Mouse (Mus musculus) midbrain, embryonic 16.5 days (tissue): ENCODE results near the gene Upp2. TPM values are rescaled to one million over a fixed set of nuclear protein-coding genes. Genes with fewer than 3 reads are reported as not detected.

Experiments used
- ATAC-seq: fragments of 200-750 bp; cut with Nextera tagmentation; 2 replicates; pipeline ENCODE4 v1.8.0; 2017; ENCODE audit warnings: moderate TSS enrichment
- H3K27ac ChIP-seq: fragments of 300-500 bp; sonication (generic); 2 replicates; pipeline ENCODE4 v1.5.1; 2014; ENCODE audit warnings: mild to moderate bottlenecking, low read length, mixed read lengths
- H3K27me3 ChIP-seq: fragments of 300-500 bp; sonication (generic); 2 replicates; pipeline ENCODE4 v1.6.1; 2014; ENCODE audit warnings: low read depth, low read length, mixed read lengths; ENCODE audit not compliant: control insufficient read depth, insufficient read depth
- H3K36me3 ChIP-seq: fragments of 300-500 bp; sonication (generic); 2 replicates; pipeline ENCODE4 v1.6.1; 2014; ENCODE audit warnings: mild to moderate bottlenecking, low read length, moderate library complexity, mixed read lengths; ENCODE audit not compliant: control insufficient read depth, insufficient read depth
- H3K4me1 ChIP-seq: fragments of 300-500 bp; sonication (generic); 2 replicates; pipeline ENCODE4 v1.6.1; 2014; ENCODE audit warnings: mild to moderate bottlenecking, low read length, mixed read lengths; ENCODE audit not compliant: control insufficient read depth, insufficient read depth
- H3K4me2 ChIP-seq: fragments of 300-500 bp; sonication (generic); 2 replicates; pipeline ENCODE4 v1.6.1; 2014; ENCODE audit warnings: mild to moderate bottlenecking, low read length, mixed read lengths
- H3K4me3 ChIP-seq: fragments of 300-500 bp; sonication (generic); 2 replicates; pipeline ENCODE4 v1.5.1; 2014; ENCODE audit warnings: low read depth, mild to moderate bottlenecking, low read length, moderate library complexity, mixed read lengths
- H3K9ac ChIP-seq: fragments of 300-500 bp; sonication (generic); 2 replicates; pipeline ENCODE4 v1.6.1; 2014; ENCODE audit warnings: low read depth, low read length, mixed read lengths
- H3K9me3 ChIP-seq: fragments of 300-500 bp; sonication (generic); replicated peaks from 2 replicates; pipeline ENCODE4 v1.6.1; 2014; ENCODE audit warnings: mild to moderate bottlenecking, low read length, mixed read lengths; ENCODE audit not compliant: control insufficient read depth, poor library complexity, severe bottlenecking
- WGBS: fragments of 180-500 bp; shearing (Covaris S2); extraction: QIAGEN DNeasy Blood & Tissue Kit; methylation state at CpG from one replicate; pipeline ENCODE4 v1.1.7; 2014; 5-methylcytosine and 5-hydroxymethylcytosine counted together
- polyA plus RNA-seq: library from polyadenylated mRNA; unstranded; fragments of >200 nt; fragmentation: Nextera tagmentation; extraction: Ambion mirVana; gene quantifications from 2 replicates; pipeline ENCODE4 v1.2.1, GENCODE M21; 2015

The Upp2 gene
- polyA plus RNA-seq, 1 experiment from 2014 or later, result 16.6 TPM

- no peak overlapping the region for H3K9ac ChIP-seq
- H3K27ac ChIP-seq, result no peak overlapping the region
- no peak for ATAC-seq
- no peaks in the 10 kb centered on the region for H3K4me1 ChIP-seq
- 96% methylated on average over 8 of the region's 8 CpGs for WGBS
- H3K9me3 ChIP-seq, result no peaks in the 10 kb centered on the region
- no peaks in the 10 kb centered on the region for H3K27me3 ChIP-seq
- no peak overlapping the region for H3K4me3 ChIP-seq
- H3K4me2 ChIP-seq, result no peak overlapping the region
- H3K36me3 ChIP-seq, result no peaks in the 10 kb centered on the region
These were observed 47.8 kb downstream of the Upp2 start for GRCm38 (mm10) chr2:58614851-58615250.

GRCm38 (mm10) chr2:58615766-58616165 lies 48.7 kb downstream of the Upp2 start:
- no peak overlapping the region for H3K27ac ChIP-seq
- H3K4me2 ChIP-seq, result no peak overlapping the region
- no peak for ATAC-seq
- no peaks in the 10 kb centered on the region for H3K36me3 ChIP-seq
- no peak overlapping the region for H3K4me3 ChIP-seq
- no peaks in the 10 kb centered on the region for H3K27me3 ChIP-seq
- H3K9me3 ChIP-seq, result no peaks in the 10 kb centered on the region
- no peak overlapping the region for H3K9ac ChIP-seq
- WGBS, result 92% methylated on average over 5 of the region's 5 CpGs
- no peaks in the 10 kb centered on the region for H3K4me1 ChIP-seq

GRCm38 (mm10) chr2:58625186-58625585 lies 58.1 kb downstream of the Upp2 start:
- ATAC-seq, result no peak

GRCm38 (mm10) chr2:58625681-58626080 lies 58.6 kb downstream of the Upp2 start:
- Histone ChIP-seq H3K4me1 (peaks cover 4% of the 10 kb centered on the region; the same call in 1 of the 2 replicates), H3K27ac (no peak overlapping the region), H3K27me3 (no peaks in the 10 kb centered on the region; the same call in 1 of the 2 replicates), H3K9ac (no peak overlapping the region), H3K4me2 (no peak overlapping the region), H3K36me3 (no peaks in the 10 kb centered on the region), H3K4me3 (no peak overlapping the region), H3K9me3 (no peaks in the 10 kb centered on the region; the same call in 1 of the 2 replicates)
- WGBS, result 13% methylated on average over 2 of the region's 2 CpGs
- no peak for ATAC-seq

More at GRCm38 (mm10) chr2:58625186-58625585, 58.1 kb downstream of the Upp2 start:
- Histone ChIP-seq H3K4me1 (peaks cover 4% of the 10 kb centered on the region; the same call in 1 of the 2 replicates), H3K27me3 (no peaks in the 10 kb centered on the region), H3K27ac (no peak overlapping the region), H3K9me3 (no peaks in the 10 kb centered on the region; the same call in 1 of the 2 replicates), H3K9ac (no peak overlapping the region), H3K4me3 (no peak overlapping the region), H3K36me3 (no peaks in the 10 kb centered on the region), H3K4me2 (no peak overlapping the region)
- WGBS, result 59% methylated on average over 12 of the region's 12 CpGs

GRCm38 (mm10) chr2:58626136-58626769 lies 59.2 kb downstream of the Upp2 start:
- Histone ChIP-seq H3K4me1 (peaks cover 4% of the 10 kb centered on the region; the same call in 1 of the 2 replicates), H3K4me2 (no peak overlapping the region), H3K36me3 (no peaks in the 10 kb centered on the region), H3K27ac (no peak overlapping the region), H3K9ac (no peak overlapping the region), H3K4me3 (no peak overlapping the region), H3K27me3 (no peaks in the 10 kb centered on the region; the same call in 1 of the 2 replicates), H3K9me3 (no peaks in the 10 kb centered on the region; the same call in 1 of the 2 replicates)
- 9% methylated on average over 8 of the region's 8 CpGs for WGBS
- no peak; the same call in 1 of the 2 replicates for ATAC-seq

- no peaks in the 10 kb centered on the region; the same call in 1 of the 2 replicates for H3K27me3 ChIP-seq
- 6% methylated on average over 2 of the region's 2 CpGs for WGBS
- no peak for ATAC-seq
- no peak overlapping the region for H3K4me2 ChIP-seq
- H3K4me1 ChIP-seq, result peaks cover 4% of the 10 kb centered on the region; the same call in 1 of the 2 replicates
- H3K36me3 ChIP-seq, result no peaks in the 10 kb centered on the region
- H3K9ac ChIP-seq, result no peak overlapping the region
- no peak overlapping the region for H3K27ac ChIP-seq
- H3K9me3 ChIP-seq, result no peaks in the 10 kb centered on the region; the same call in 1 of the 2 replicates
- H3K4me3 ChIP-seq, result no peak overlapping the region
These were observed 60.9 kb downstream of the Upp2 start for GRCm38 (mm10) chr2:58627981-58628380.

- no peaks in the 10 kb centered on the region for H3K36me3 ChIP-seq
These were observed 61.9 kb downstream of the Upp2 start for GRCm38 (mm10) chr2:58628993-58629392.

GRCm38 (mm10) chr2:58629440-58629839 lies 62.3 kb downstream of the Upp2 start:
- Histone ChIP-seq H3K27me3 (no peaks in the 10 kb centered on the region; the same call in 1 of the 2 replicates), H3K4me1 (peaks cover 4% of the 10 kb centered on the region; the same call in 1 of the 2 replicates), H3K4me2 (no peak overlapping the region), H3K27ac (no peak overlapping the region), H3K9me3 (no peaks in the 10 kb centered on the region), H3K9ac (no peak overlapping the region), H3K36me3 (no peaks in the 10 kb centered on the region), H3K4me3 (no peak overlapping the region)
- 49% methylated on average over 7 of the region's 7 CpGs for WGBS
- ATAC-seq, result no peak

More at GRCm38 (mm10) chr2:58628993-58629392, 61.9 kb downstream of the Upp2 start:
- ATAC-seq, result no peak
- H3K9me3 ChIP-seq, result no peaks in the 10 kb centered on the region
- H3K4me2 ChIP-seq, result no peak overlapping the region
- no peak overlapping the region for H3K27ac ChIP-seq
- no peaks in the 10 kb centered on the region; the same call in 1 of the 2 replicates for H3K27me3 ChIP-seq
- H3K4me1 ChIP-seq, result peaks cover 4% of the 10 kb centered on the region; the same call in 1 of the 2 replicates
- H3K4me3 ChIP-seq, result no peak overlapping the region
- no peak overlapping the region for H3K9ac ChIP-seq
- 45% methylated on average over 3 of the region's 3 CpGs for WGBS

GRCm38 (mm10) chr2:58633791-58634190 lies 66.7 kb downstream of the Upp2 start:
- no peak overlapping the region for H3K27ac ChIP-seq
- no peaks in the 10 kb centered on the region; the same call in 1 of the 2 replicates for H3K27me3 ChIP-seq
- no peak for ATAC-seq
- 97% methylated on average over 11 of the region's 11 CpGs for WGBS
- no peak overlapping the region for H3K4me2 ChIP-seq
- H3K36me3 ChIP-seq, result no peaks in the 10 kb centered on the region
- H3K9ac ChIP-seq, result no peak overlapping the region
- no peaks in the 10 kb centered on the region for H3K9me3 ChIP-seq
- H3K4me1 ChIP-seq, result no peaks in the 10 kb centered on the region
- H3K4me3 ChIP-seq, result no peak overlapping the region
